ENCODE assay signal across 11 mouse cellular contexts in genomic region chr7:46052161-46052821, GRCm38 (mm10). TPM values are rescaled to one million over a fixed set of nuclear protein-coding genes. Genes with fewer than 3 reads are reported as not detected.
A peak's percentile ranks its signal among the peaks of the same experiment; 100 is the strongest.
DNase-seq lines count a peak whose midpoint lies in the region; ATAC-seq and TF ChIP-seq lines count a peak whose summit lies in the region.
"Had no signal": no experiment of that assay in that cellular context is flagged by ENCODE, and none has a peak within 500 bp of the region (broad histone marks: within the 10 kb centered on the region; RNA-seq: fewer than 3 reads in every experiment).

No protein-coding gene starts in this region.

- TF ChIP-seq POLR2A in bone marrow macrophage, adult 2 months (IDR thresholded peaks at IDR 0.05; ENCODE audit: borderline replicate concordance, low read depth, low read length) = no peak

- no peak overlapping the region for H3K4me3 ChIP-seq in left cerebral cortex, adult 2 months
- no peak overlapping the region for H3K4me3 ChIP-seq in bone marrow macrophage, adult 2 months (ENCODE audit: insufficient read depth, low read length)
- H3K4me3 ChIP-seq in kidney, embryonic 16.5 days (ENCODE audit: low read length) = no peak overlapping the region
- H3K4me3 ChIP-seq: heart, embryonic 13.5 days; limb, embryonic 15.5 days had no signal

- peak; percentile 30 to 42 for DNase-seq in cerebellum, adult 18-20 months
- DNase-seq in cerebellum, adult 11 months = no peak
- DNase-seq in left cerebral cortex, adult 2 months (ENCODE audit: extremely low spot score in 1 of 2, low spot score in 2 of 2) = no peak
- no peak for DNase-seq in left cerebral cortex, postnatal 10 days (ENCODE audit: extremely low spot score in 1 of 2, low spot score in 2 of 2)
- DNase-seq in naive thymus-derived CD4-positive, alpha-beta T cell, adult 2 months (ENCODE audit: low read depth) = peak; percentile 53
- no peak for DNase-seq in kidney, adult 9 months

- peaks cover 63% of the 10 kb centered on the region for H3K36me3 ChIP-seq in kidney, embryonic 16.5 days (ENCODE audit: insufficient read depth, low read length)

- 95% methylated on average over 4 of the region's 4 CpGs for WGBS in kidney, embryonic 16.5 days

- H3K27me3 ChIP-seq in kidney, embryonic 16.5 days (ENCODE audit: insufficient read depth, low read length) = no peaks in the 10 kb centered on the region
- H3K27me3 ChIP-seq: heart, embryonic 13.5 days; limb, embryonic 15.5 days had no signal

- no peak overlapping the region for H3K27ac ChIP-seq in left cerebral cortex, adult 2 months
- H3K27ac ChIP-seq in bone marrow macrophage, adult 2 months (ENCODE audit: insufficient read depth, low read depth, low read length) = no peak overlapping the region
- no peak overlapping the region for H3K27ac ChIP-seq in kidney, embryonic 16.5 days (ENCODE audit: low read length)
- H3K27ac ChIP-seq: heart, embryonic 13.5 days; limb, embryonic 15.5 days had no signal

- no peak for ATAC-seq in kidney, embryonic 16.5 days (ENCODE audit: low FRiP score, low TSS enrichment)

- peak; percentile 31 for TF ChIP-seq CTCF in left cerebral cortex, adult 2 months (IDR thresholded peaks at IDR 0.05)
- TF ChIP-seq CTCF in bone marrow macrophage, adult 2 months (IDR thresholded peaks at IDR 0.05; ENCODE audit: low read depth, low read length) = peak; percentile 14; the same call in 1 of the 2 replicates

- intact Hi-C loops in left cerebral cortex, adult 2 months (cut with DNase I) = no loop called here
- intact Hi-C loops in left cerebral cortex, postnatal 10 days (cut with DNase I) = no loop called here

- no peak overlapping the region for H3K9ac ChIP-seq in kidney, embryonic 16.5 days (replicated peaks; ENCODE audit: low read length)
- H3K9ac ChIP-seq: heart, embryonic 13.5 days; limb, embryonic 15.5 days had no signal

- H3K4me2 ChIP-seq in kidney, embryonic 16.5 days (replicated peaks; ENCODE audit: low read depth, low read length) = no peak overlapping the region
- H3K4me2 ChIP-seq: heart, embryonic 13.5 days; limb, embryonic 15.5 days had no signal

- no peaks in the 10 kb centered on the region for H3K4me1 ChIP-seq in bone marrow macrophage, adult 2 months (ENCODE audit: control insufficient read depth, insufficient read depth, low read length)
- no peaks in the 10 kb centered on the region for H3K4me1 ChIP-seq in kidney, embryonic 16.5 days (ENCODE audit: insufficient read depth, low read length)
- H3K4me1 ChIP-seq: heart, embryonic 13.5 days; limb, embryonic 15.5 days had no signal

- no peaks in the 10 kb centered on the region for H3K9me3 ChIP-seq in kidney, embryonic 16.5 days (ENCODE audit: low read length)
- H3K9me3 ChIP-seq: heart, embryonic 13.5 days; limb, embryonic 15.5 days had no signal

RNA-seq across cellular contexts. Expression of gene Nomo1, which starts 18.8 kb away (rescaled TPM):
- total RNA-seq in left cerebral cortex, adult 2 months (2021) = 100 to 1,000 TPM; 102 to 105 TPM
- total RNA-seq in left cerebral cortex, postnatal 10 days (2021) = 100 to 1,000 TPM; 109 to 115 TPM
- polyA plus RNA-seq in bone marrow macrophage, adult 2 months (2012; ENCODE audit: insufficient read depth, insufficient read length, missing spikeins) = 15.6 and 16.8 TPM in 2 replicates
- polyA plus RNA-seq in kidney, embryonic 16.5 days (2015; fragmentation: Nextera tagmentation; extraction: Ambion mirVana) = 43.3 and 44.4 TPM in 2 replicates

RNA-seq across cellular contexts. Expression of gene Abcc6, which starts 22.2 kb away (rescaled TPM):
- total RNA-seq in left cerebral cortex, adult 2 months (2021) = 1 to 10 TPM; 1.4 to 2.1 TPM
- total RNA-seq in left cerebral cortex, postnatal 10 days (2021) = 1 to 10 TPM; 3.9 to 4.4 TPM
- polyA plus RNA-seq in bone marrow macrophage, adult 2 months (2012; ENCODE audit: insufficient read depth, insufficient read length, missing spikeins) = not detected in 2 replicates
- polyA plus RNA-seq in kidney, embryonic 16.5 days (2015; fragmentation: Nextera tagmentation; extraction: Ambion mirVana) = 0.66 and 0.87 TPM in 2 replicates
- polyA plus RNA-seq: C2C12 had no signal

RNA-seq across cellular contexts. Expression of gene Kcnj11, which starts 48.3 kb away (rescaled TPM):
- total RNA-seq in left cerebral cortex, adult 2 months (2021) = 10 to 100 TPM; 41.0 to 45.4 TPM
- 10 to 100 TPM; 19.4 to 19.5 TPM for total RNA-seq in left cerebral cortex, postnatal 10 days (2021)
- polyA plus RNA-seq in bone marrow macrophage, adult 2 months (2012; ENCODE audit: insufficient read depth, insufficient read length, missing spikeins) = not detected in 2 replicates
- polyA plus RNA-seq in kidney, embryonic 16.5 days (2015; fragmentation: Nextera tagmentation; extraction: Ambion mirVana) = 0.14 and 0.28 TPM in 2 replicates
- polyA plus RNA-seq: C2C12 had no signal

Comparison
In these comparisons a context has a peak if more than half of its experiments do, and no peak if none do; other contexts are left out.
1. DNase-seq: peak in cerebellum, adult 18-20 months (2 of 2) and naive thymus-derived CD4-positive, alpha-beta T cell, adult 2 months (single experiment); none in cerebellum, adult 11 months (single experiment), left cerebral cortex, adult 2 months (0 of 2), left cerebral cortex, postnatal 10 days (0 of 2) and kidney, adult 9 months (single experiment).